Mouse (Mus musculus) ES-Bruce4 (cell line): ENCODE data around the gene Ltc4s.

ENCODE experiments used
- CTCF ChIP-seq: IDR thresholded peaks from one replicate; pipeline ENCODE4 v1.8.1; 2011; ENCODE audit warnings: low read depth, low read length
- EP300 ChIP-seq: IDR thresholded peaks from 2 replicates; pipeline ENCODE4 v1.6.1; 2011; ENCODE audit warnings: low read depth, low read length; ENCODE audit not compliant: insufficient read depth
- POLR2A ChIP-seq: IDR thresholded peaks from one replicate; pipeline ENCODE4 v1.8.1; 2011; ENCODE audit warnings: low read length; ENCODE audit not compliant: insufficient read depth

DNA sequence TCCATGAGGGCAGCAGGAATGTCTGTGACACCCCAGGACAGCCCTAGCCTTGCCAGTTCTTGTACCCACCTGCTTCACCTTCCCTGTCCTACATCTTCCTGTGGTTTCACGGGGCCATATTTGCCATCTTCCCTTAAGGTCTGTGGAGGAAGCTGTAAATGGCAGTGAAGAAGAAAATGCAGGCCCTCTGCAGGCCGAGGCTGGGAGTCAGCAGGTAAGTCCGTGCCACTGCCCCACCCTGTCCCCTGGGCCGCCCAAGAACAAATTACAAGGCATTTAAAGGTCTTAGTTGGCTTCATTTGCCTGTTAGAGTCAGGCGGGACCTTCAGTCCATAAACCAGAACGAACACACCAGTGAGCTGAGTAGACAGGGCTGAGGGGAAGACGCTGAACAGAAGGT, 44.3 kb downstream of the Ltc4s start:
- TF ChIP-seq POLR2A (no peak), EP300 (no peak), CTCF (no peak)
